Mouse (Mus musculus) forebrain, embryonic 11.5 days (tissue): Measurements from ENCODE around the gene Samt3. TPM values are rescaled to one million over a fixed set of nuclear protein-coding genes. Genes with fewer than 3 reads are reported as not detected.

Source experiments
- ATAC-seq: fragments of 200-750 bp; cut with Nextera tagmentation; replicated peaks from 2 replicates; pipeline ENCODE4 v1.8.0; 2017; ENCODE audit warnings: moderate TSS enrichment; ENCODE audit not compliant: low FRiP score
- DNase-seq: peaks from one replicate; pipeline ENCODE4 v3.0.0-alpha.2; 2017; ENCODE audit warnings: low spot score
- H3K27ac ChIP-seq: fragments of 300-500 bp; sonication (generic); 2 replicates; pipeline ENCODE4 v1.5.1; 2014; ENCODE audit warnings: low read depth, low read length
- H3K27me3 ChIP-seq: fragments of 300-500 bp; sonication (generic); 2 replicates; pipeline ENCODE4 v1.6.1; 2014; ENCODE audit warnings: mild to moderate bottlenecking, low read length, mixed read lengths; ENCODE audit not compliant: control insufficient read depth, insufficient read depth
- H3K36me3 ChIP-seq: fragments of 300-500 bp; sonication (generic); 2 replicates; pipeline ENCODE4 v1.6.1; 2014; ENCODE audit warnings: mild to moderate bottlenecking, low read length, moderate library complexity, mixed read lengths; ENCODE audit not compliant: control insufficient read depth, insufficient read depth
- H3K4me1 ChIP-seq: fragments of 300-500 bp; sonication (generic); replicated peaks from 2 replicates; pipeline ENCODE4 v1.6.1; 2014; ENCODE audit warnings: low read length, mixed read lengths; ENCODE audit not compliant: control insufficient read depth, insufficient read depth
- H3K4me2 ChIP-seq: fragments of 300-500 bp; sonication (generic); 2 replicates; pipeline ENCODE4 v1.6.1; 2014; ENCODE audit warnings: low read depth, mild to moderate bottlenecking, low read length, moderate library complexity, mixed read lengths; ENCODE audit not compliant: severe bottlenecking
- H3K4me3 ChIP-seq: fragments of 300-500 bp; sonication (generic); 2 replicates; pipeline ENCODE4 v1.5.1; 2014; ENCODE audit warnings: low read depth, low read length
- H3K9ac ChIP-seq: fragments of 300-500 bp; sonication (generic); 2 replicates; pipeline ENCODE4 v1.6.1; 2014; ENCODE audit warnings: low read length
- H3K9me3 ChIP-seq: fragments of 300-500 bp; sonication (generic); 2 replicates; pipeline ENCODE4 v1.6.1; 2016; ENCODE audit warnings: low read length, mixed read lengths; ENCODE audit not compliant: control insufficient read depth
- WGBS: fragments of 180-500 bp; shearing (Covaris S2); extraction: QIAGEN DNeasy Blood & Tissue Kit; methylation state at CpG from one replicate; pipeline ENCODE4 v1.1.7; 2014; 5-methylcytosine and 5-hydroxymethylcytosine counted together
- polyA plus RNA-seq: library from polyadenylated mRNA; unstranded; fragments of >200 nt; fragmentation: Nextera tagmentation; extraction: Ambion mirVana; gene quantifications from 2 replicates; pipeline ENCODE4 v1.2.1, GENCODE M21; 2014

Gene Samt3
- polyA plus RNA-seq = not detected in 2 replicates

DNA sequence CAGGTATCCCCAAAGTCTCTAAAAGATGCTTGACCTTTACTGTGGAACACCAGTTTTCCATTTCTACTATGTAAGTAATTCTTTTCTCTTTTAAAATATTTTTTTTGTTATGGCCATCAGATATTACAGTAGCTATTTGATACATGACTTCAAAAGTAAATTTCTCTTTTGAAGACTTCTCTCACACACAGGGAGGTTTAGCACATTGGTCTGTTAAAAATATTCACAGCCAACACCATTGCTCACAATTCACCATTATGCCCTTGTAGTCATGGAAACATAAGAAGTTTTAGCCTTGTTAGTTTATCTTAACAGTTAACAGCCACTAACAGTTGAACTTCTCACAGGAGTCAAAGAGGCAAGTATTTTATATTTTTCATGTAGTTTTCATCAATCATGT is at the start of gene Samt3:
Samt3 (plus strand) TSS at position 301 of the 400 bp plus-strand sequence.
- Histone ChIP-seq H3K27me3 (no peaks in the 10 kb centered on the region), H3K36me3 (no peaks in the 10 kb centered on the region), H3K27ac (no peak within 1 kb of the TSS), H3K4me2 (no peak within 1 kb of the TSS), H3K4me3 (no peak within 1 kb of the TSS), H3K9ac (no peak within 1 kb of the TSS), H3K9me3 (no peaks in the 10 kb centered on the region), H3K4me1 (no peaks in the 10 kb centered on the region)
- ATAC-seq = no peak
- DNase-seq = no peak

DNA sequence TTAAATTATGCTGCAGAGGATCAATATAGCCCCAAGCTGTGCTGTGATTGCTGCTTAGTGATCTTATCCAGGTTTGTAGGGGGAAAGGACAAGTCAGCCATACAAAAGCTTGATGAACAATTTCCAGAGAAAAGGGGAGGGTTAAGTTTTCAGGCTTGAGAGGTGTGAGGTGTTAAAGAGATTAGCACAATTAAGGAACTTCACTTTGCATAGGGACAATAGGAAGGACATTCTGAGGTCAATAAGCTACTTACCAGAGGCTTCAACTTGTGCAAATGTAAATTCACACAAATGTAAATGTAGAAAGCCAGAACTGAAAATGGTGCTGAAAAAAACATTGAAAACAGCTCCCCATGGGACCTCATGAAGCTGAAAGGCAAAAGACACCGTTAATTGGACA is 27.4 kb upstream of the Samt3 start:
- DNase-seq (no peak), ATAC-seq (no peak)
- 20% methylated on average over 1 of the region's 1 CpGs for WGBS
- H3K4me1 ChIP-seq = no peaks in the 10 kb centered on the region
- no peak overlapping the region for H3K4me3 ChIP-seq
- no peak overlapping the region for H3K9ac ChIP-seq
- H3K4me2 ChIP-seq = no peak overlapping the region
- no peaks in the 10 kb centered on the region for H3K36me3 ChIP-seq
- no peaks in the 10 kb centered on the region for H3K9me3 ChIP-seq
- no peak overlapping the region for H3K27ac ChIP-seq
- no peaks in the 10 kb centered on the region for H3K27me3 ChIP-seq

DNA sequence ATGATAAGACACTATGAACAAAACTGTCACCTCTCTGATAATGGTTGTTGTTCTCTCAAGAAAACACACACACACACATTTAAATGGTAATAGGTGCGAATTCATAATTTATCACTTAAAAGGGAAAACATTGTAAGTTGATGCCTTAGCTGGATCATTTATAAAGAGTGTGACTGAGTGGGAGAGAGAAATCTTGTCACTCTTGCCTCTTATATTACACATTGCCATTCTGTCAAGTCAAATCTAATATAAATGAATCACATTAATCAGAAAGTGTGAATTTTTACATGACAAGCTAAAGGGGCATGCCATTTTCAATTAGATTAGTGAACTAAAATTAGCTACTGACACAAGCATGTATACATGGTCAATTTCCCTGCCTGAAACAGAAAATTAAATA is 44.7 kb downstream of the Samt3 start:
- no peak for DNase-seq

More for the DNA sequence above, 44.7 kb downstream of the Samt3 start:
- Histone ChIP-seq H3K9me3 (no peaks in the 10 kb centered on the region), H3K36me3 (no peaks in the 10 kb centered on the region), H3K9ac (no peak overlapping the region), H3K27me3 (no peaks in the 10 kb centered on the region), H3K27ac (no peak overlapping the region), H3K4me2 (no peak overlapping the region), H3K4me1 (no peaks in the 10 kb centered on the region), H3K4me3 (no peak overlapping the region)
- 84% methylated on average over 1 of the region's 1 CpGs for WGBS
- no peak for ATAC-seq

Other genes with a start within 250 kb of the Samt3 start
- 0.05 TPM in 1 of 2 replicates, not detected in the other for gene 5430427O19Rik, start 173.8 kb upstream of the Samt3 start, polyA plus RNA-seq
- 1.3 and 1.7 TPM in 2 replicates for gene Nr0b1, start 147.6 kb downstream of the Samt3 start, polyA plus RNA-seq